Mouse (Mus musculus) limb, embryonic 12.5 days (tissue): ENCODE data around the gene Inhbc. TPM values are rescaled to one million over a fixed set of nuclear protein-coding genes. Genes with fewer than 3 reads are reported as not detected.
A peak's percentile ranks its signal among the peaks of the same experiment; 100 is the strongest.
"Not testable (repeated sequence)": the region's sequence is repeated elsewhere in the genome, so short reads cannot be mapped to it uniquely, and the experiment has no call there.

Experiments
- ATAC-seq: fragments of 200-750 bp; cut with Nextera tagmentation; 2 replicates; pipeline ENCODE4 v1.8.0; 2017; ENCODE audit warnings: low read depth, moderate TSS enrichment; ENCODE audit not compliant: insufficient number of reproducible peaks, insufficient read depth, low FRiP score, low TSS enrichment
- H3K27ac ChIP-seq: fragments of 300-500 bp; sonication (generic); 2 replicates; pipeline ENCODE4 v1.5.1; 2016; ENCODE audit warnings: mild to moderate bottlenecking, moderate library complexity
- H3K27me3 ChIP-seq: fragments of 300-500 bp; sonication (generic); 2 replicates; pipeline ENCODE4 v1.6.1; 2016; ENCODE audit warnings: mild to moderate bottlenecking, moderate library complexity
- H3K36me3 ChIP-seq: fragments of 300-500 bp; sonication (generic); 2 replicates; pipeline ENCODE4 v1.6.1; 2016; ENCODE audit warnings: mild to moderate bottlenecking, moderate library complexity
- H3K4me1 ChIP-seq: fragments of 300-500 bp; sonication (generic); replicated peaks from 2 replicates; pipeline ENCODE4 v1.6.1; 2016
- H3K4me2 ChIP-seq: fragments of 300-500 bp; sonication (generic); 2 replicates; pipeline ENCODE4 v1.6.1; 2016; ENCODE audit warnings: mild to moderate bottlenecking, moderate library complexity
- H3K4me3 ChIP-seq: fragments of 300-500 bp; sonication (generic); replicated peaks from 2 replicates; pipeline ENCODE4 v1.5.1; 2016; ENCODE audit warnings: mild to moderate bottlenecking
- H3K9ac ChIP-seq: fragments of 300-500 bp; sonication (generic); replicated peaks from 2 replicates; pipeline ENCODE4 v1.6.1; 2016; ENCODE audit warnings: mild to moderate bottlenecking, moderate library complexity
- H3K9me3 ChIP-seq: fragments of 300-500 bp; sonication (generic); 2 replicates; pipeline ENCODE4 v1.6.1; 2016; ENCODE audit warnings: mild to moderate bottlenecking, moderate library complexity
- WGBS: fragments of 180-500 bp; shearing (Covaris S2); methylation state at CpG from one replicate; pipeline ENCODE4 v1.1.7; 2016; 5-methylcytosine and 5-hydroxymethylcytosine counted together
- polyA plus RNA-seq: library from polyadenylated mRNA; unstranded; fragments of >200 nt; fragmentation: Nextera tagmentation; extraction: Ambion mirVana; gene quantifications from 2 replicates; pipeline ENCODE4 v1.2.1, GENCODE M21; 2016

The Inhbc gene
- polyA plus RNA-seq, 1 experiment from 2014 or later: not detected

- Histone ChIP-seq H3K27me3 (peaks cover 79% of the 10 kb centered on the region), H3K36me3 (peaks cover 10% of the 10 kb centered on the region), H3K4me2 (peak overlapping the region; percentile 95), H3K27ac (no peak overlapping the region), H3K4me3 (peak overlapping the region; percentile 56), H3K4me1 (peaks cover 21% of the 10 kb centered on the region), H3K9ac (peak overlapping the region; percentile 66; the same call in 1 of the 2 replicates), H3K9me3 (no peaks in the 10 kb centered on the region)
- no peak for ATAC-seq
- 19% methylated on average over 14 of the region's 14 CpGs for WGBS
Observed at GRCm38 (mm10) chr10:127325454-127326016, 44.7 kb downstream of the Inhbc start.

- Histone ChIP-seq H3K36me3 (no peaks in the 10 kb centered on the region), H3K4me2 (peak overlapping the region; percentile 4; the same call in 1 of the 2 replicates), H3K9me3 (no peaks in the 10 kb centered on the region), H3K4me3 (no peak overlapping the region; the same call in 1 of the 2 replicates), H3K27me3 (peaks cover 79% of the 10 kb centered on the region), H3K27ac (no peak overlapping the region), H3K4me1 (peaks cover 21% of the 10 kb centered on the region), H3K9ac (no peak overlapping the region)
- 10% methylated on average over 7 of the region's 7 CpGs for whole genome bisulfite sequencing
- ATAC-seq: no peak
Observed at GRCm38 (mm10) chr10:127324495-127324894, 45.7 kb downstream of the Inhbc start.

DNA sequence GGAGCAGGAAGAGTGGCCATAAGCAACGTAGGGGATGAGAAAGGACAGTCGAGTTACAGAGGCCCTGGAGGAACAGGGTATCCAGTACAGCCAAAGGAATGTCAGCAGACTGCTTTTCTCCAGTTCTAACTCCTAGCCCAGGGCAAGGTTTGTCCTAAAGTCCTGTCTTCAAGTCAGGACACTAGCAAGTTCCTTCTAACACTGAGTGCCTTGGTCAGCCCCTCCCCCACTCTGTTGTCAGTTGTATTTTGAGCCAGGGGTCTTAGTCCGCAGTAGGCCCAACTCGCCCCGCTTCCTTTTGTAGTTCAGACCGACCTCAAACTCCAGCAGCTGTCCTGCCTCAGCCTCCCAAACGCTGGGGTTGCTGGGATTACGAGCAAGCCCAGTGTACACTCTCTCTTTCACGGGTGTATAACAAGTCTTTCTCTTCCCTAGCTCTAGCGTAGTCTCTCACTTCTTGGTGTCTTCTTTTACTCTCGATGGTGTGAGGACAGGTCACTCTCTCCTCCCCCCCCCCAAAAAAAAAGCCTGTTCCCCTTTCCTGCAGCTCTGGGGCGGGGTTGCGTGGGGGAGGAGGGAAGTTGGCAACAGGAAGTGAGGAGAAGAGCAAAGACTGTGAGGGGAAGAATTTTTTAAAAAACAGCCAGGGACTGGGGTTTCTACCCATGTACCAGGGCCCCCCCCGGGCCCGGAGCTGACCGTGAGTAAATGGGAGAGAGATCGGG lies 46.9 kb downstream of the Inhbc start:
- peaks cover 70% of the 10 kb centered on the region for H3K27me3 ChIP-seq
- H3K4me2 ChIP-seq: no peak overlapping the region
- no peaks in the 10 kb centered on the region for H3K9me3 ChIP-seq
- H3K36me3 ChIP-seq: no peaks in the 10 kb centered on the region
- no peak for ATAC-seq
- 75% methylated on average over 17 of the region's 17 CpGs for WGBS
- peaks cover 21% of the 10 kb centered on the region for H3K4me1 ChIP-seq
- no peak overlapping the region for H3K4me3 ChIP-seq
- H3K27ac ChIP-seq: no peak overlapping the region
- no peak overlapping the region for H3K9ac ChIP-seq

- H3K36me3 ChIP-seq: no peaks in the 10 kb centered on the region
- peaks cover 67% of the 10 kb centered on the region for H3K27me3 ChIP-seq
- H3K27ac ChIP-seq: no peak overlapping the region
- no peak for ATAC-seq
- no peaks in the 10 kb centered on the region for H3K9me3 ChIP-seq
- 73% methylated on average over 4 of the region's 4 CpGs for WGBS
- no peak overlapping the region for H3K4me2 ChIP-seq
- H3K4me3 ChIP-seq: no peak overlapping the region
- peaks cover 21% of the 10 kb centered on the region for H3K4me1 ChIP-seq
- H3K9ac ChIP-seq: no peak overlapping the region
Observed at GRCm38 (mm10) chr10:127322669-127323068, 47.6 kb downstream of the Inhbc start.

- peaks cover 21% of the 10 kb centered on the region for H3K4me1 ChIP-seq
- H3K27ac ChIP-seq: no peak overlapping the region
- H3K9ac ChIP-seq: no peak overlapping the region
- H3K36me3 ChIP-seq: no peaks in the 10 kb centered on the region
- 67% methylated on average over 13 of the region's 13 CpGs for WGBS
- ATAC-seq: no peak
- H3K27me3 ChIP-seq: peaks cover 62% of the 10 kb centered on the region
- H3K4me3 ChIP-seq: no peak overlapping the region
- no peak overlapping the region for H3K4me2 ChIP-seq
- no peaks in the 10 kb centered on the region for H3K9me3 ChIP-seq
Observed at GRCm38 (mm10) chr10:127322178-127322577, 48.1 kb downstream of the Inhbc start.

- H3K4me3 ChIP-seq: no peak within 1 kb of the TSS
- no peak for ATAC-seq
- H3K4me1 ChIP-seq: peaks cover 18% of the 10 kb centered on the region
- no peak within 1 kb of the TSS for H3K4me2 ChIP-seq
- no peaks in the 10 kb centered on the region for H3K9me3 ChIP-seq
- no peak within 1 kb of the TSS for H3K9ac ChIP-seq
- 63% methylated on average over 3 of the region's 3 CpGs for WGBS
- H3K27ac ChIP-seq: no peak within 1 kb of the TSS
- H3K36me3 ChIP-seq: no peaks in the 10 kb centered on the region
- peaks cover 57% of the 10 kb centered on the region for H3K27me3 ChIP-seq
Observed at GRCm38 (mm10) chr10:127321621-127322020, 48.6 kb downstream of the Inhbc start, which contains the start of gene Arhgap9. TSS of gene Arhgap9 (plus strand) at chr10:127321964.

GRCm38 (mm10) chr10:127319969-127320368 lies 50.3 kb downstream of the Inhbc start:
- Histone ChIP-seq H3K27ac (no peak overlapping the region), H3K9ac (no peak overlapping the region), H3K36me3 (no peaks in the 10 kb centered on the region), H3K4me1 (peaks cover 3% of the 10 kb centered on the region; the same call in 1 of the 2 replicates), H3K4me3 (no peak overlapping the region), H3K4me2 (no peak overlapping the region), H3K9me3 (no peaks in the 10 kb centered on the region), H3K27me3 (peaks cover 40% of the 10 kb centered on the region)
- WGBS: 73% methylated on average over 7 of the region's 7 CpGs
- no peak for ATAC-seq

DNA sequence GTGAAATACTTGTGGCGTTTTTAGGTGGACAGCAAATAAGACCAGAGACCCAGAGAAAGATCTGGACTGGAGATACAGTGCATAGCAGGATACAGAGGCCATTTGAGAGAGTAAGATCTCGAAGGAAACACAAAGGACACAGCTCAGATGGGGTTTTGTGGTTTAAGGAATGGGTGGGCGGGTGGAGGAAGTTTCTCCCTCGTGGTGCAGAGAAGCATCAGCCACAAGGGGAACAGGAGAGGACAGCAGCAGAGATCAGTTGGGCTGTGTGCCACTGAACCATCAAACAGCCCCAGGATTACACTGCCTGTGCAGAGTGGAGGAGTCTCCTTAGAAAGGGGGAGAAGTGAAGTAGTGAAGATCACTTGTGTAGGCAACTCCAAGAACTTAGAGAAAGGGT lies 52.2 kb downstream of the Inhbc start:
- no peaks in the 10 kb centered on the region for H3K4me1 ChIP-seq
- no peak overlapping the region for H3K4me2 ChIP-seq
- no peaks in the 10 kb centered on the region for H3K9me3 ChIP-seq
- H3K27ac ChIP-seq: no peak overlapping the region
- H3K36me3 ChIP-seq: no peaks in the 10 kb centered on the region
- no peak for ATAC-seq
- no peak overlapping the region for H3K9ac ChIP-seq
- 44% methylated on average over 4 of the region's 4 CpGs for WGBS
- H3K4me3 ChIP-seq: no peak overlapping the region
- peaks cover 23% of the 10 kb centered on the region for H3K27me3 ChIP-seq

- H3K36me3 ChIP-seq: no peaks in the 10 kb centered on the region
- H3K4me1 ChIP-seq: no peaks in the 10 kb centered on the region
- WGBS: 82% methylated on average over 2 of the region's 2 CpGs
- H3K27ac ChIP-seq: no peak overlapping the region
- H3K9me3 ChIP-seq: no peaks in the 10 kb centered on the region
- peaks cover 17% of the 10 kb centered on the region for H3K27me3 ChIP-seq
- H3K9ac ChIP-seq: no peak overlapping the region
- no peak overlapping the region for H3K4me2 ChIP-seq
- no peak for ATAC-seq
- H3K4me3 ChIP-seq: no peak overlapping the region
Observed at GRCm38 (mm10) chr10:127317277-127317676, 53.0 kb downstream of the Inhbc start.

- not testable (repeated sequence) for H3K4me1 ChIP-seq, H3K36me3 ChIP-seq, H3K4me3 ChIP-seq, H3K9me3 ChIP-seq, H3K27ac ChIP-seq, ATAC-seq, H3K9ac ChIP-seq, H3K27me3 ChIP-seq, H3K4me2 ChIP-seq
- 74% methylated on average over 1 of the region's 1 CpGs for WGBS
Observed at GRCm38 (mm10) chr10:127314950-127315349, 55.3 kb downstream of the Inhbc start.

DNA sequence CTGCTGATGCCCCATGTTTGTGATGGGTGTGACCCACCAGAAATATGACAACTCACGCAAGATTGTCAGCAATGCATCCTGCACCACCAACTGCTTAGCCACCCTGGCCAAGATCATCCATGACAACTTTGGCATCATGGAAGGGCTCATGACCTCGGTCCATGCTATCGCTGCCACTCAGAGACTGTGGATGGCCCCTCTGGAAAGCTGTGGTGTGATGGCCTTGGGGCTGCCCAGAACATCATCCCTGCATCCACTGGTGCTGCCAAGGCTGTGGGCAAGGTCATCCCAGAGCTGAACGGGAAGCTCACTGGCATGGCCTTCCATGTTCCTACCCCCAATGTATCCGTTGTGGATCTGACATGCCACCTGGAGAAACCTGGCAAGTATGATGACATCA lies 56.7 kb downstream of the Inhbc start:
- not testable (repeated sequence) for H3K4me2 ChIP-seq, H3K27ac ChIP-seq, H3K4me3 ChIP-seq, H3K27me3 ChIP-seq, H3K9ac ChIP-seq, H3K4me1 ChIP-seq, H3K9me3 ChIP-seq, ATAC-seq
- 90% methylated on average over 5 of the region's 5 CpGs for WGBS
- H3K36me3 ChIP-seq: peaks cover 15% of the 10 kb centered on the region
